Mouse (Mus musculus) stomach, postnatal 0 days (tissue): ENCODE results near the gene Gtf2ird1.

Experiments
- CTCF ChIP-seq: IDR thresholded peaks from 2 replicates; pipeline ENCODE4 v1.5.1; 2016; ENCODE audit warnings: antibody characterized with exemption, low read depth, mild to moderate bottlenecking, moderate library complexity
- EP300 ChIP-seq: optimal IDR thresholded peaks from 2 replicates; pipeline ENCODE3; 2016; ENCODE audit warnings: antibody characterized with exemption

- TF ChIP-seq CTCF (no peak), EP300 (no peak)
Observed at GRCm38 (mm10) chr5:134425601-134426000, 30.9 kb downstream of the Gtf2ird1 start.
